Mouse (Mus musculus) bone marrow, adult 2 months (tissue): ENCODE measurements at regions not wholly inside any gene's neighbourhood (a gene's known extent, or its start where the extent isn't known, plus 50 kb on each side); places are given as distances from the start of the nearest gene placed in this dataset.

Experiments
- H3K27ac ChIP-seq: fragments of 200-500 bp; 2 replicates; pipeline ENCODE4 v1.5.1; 2012; ENCODE audit warnings: low read depth, mild to moderate bottlenecking, control low read depth, inconsistent platforms, low read length; ENCODE audit not compliant: control insufficient read depth, poor library complexity, insufficient read depth
- H3K4me1 ChIP-seq: fragments of 200-500 bp; 2 replicates; pipeline ENCODE4 v1.6.1; 2011; ENCODE audit warnings: low read length; ENCODE audit not compliant: control insufficient read depth, insufficient read depth
- H3K4me3 ChIP-seq: fragments of 200-500 bp; replicated peaks from 2 replicates; pipeline ENCODE3; 2011; ENCODE audit warnings: mild to moderate bottlenecking, low read depth, low read length, control low read depth; ENCODE audit not compliant: control insufficient read depth
- CTCF ChIP-seq: fragments of 200-500 bp; IDR thresholded peaks from 2 replicates; pipeline ENCODE4 v1.5.1; 2011; ENCODE audit warnings: low read length, control low read depth; ENCODE audit not compliant: control insufficient read depth, insufficient read depth
- POLR2A ChIP-seq: fragments of 200-500 bp; IDR thresholded peaks from 2 replicates; pipeline ENCODE4 v1.6.1; 2011; ENCODE audit warnings: low read depth, mild to moderate bottlenecking, control low read depth, low read length, borderline replicate concordance; ENCODE audit not compliant: control insufficient read depth
- WGBS: fragments of 180-500 bp; shearing (Covaris S2); methylation state at CpG from one replicate; pipeline ENCODE4 v1.1.7; 2018; 5-methylcytosine and 5-hydroxymethylcytosine counted together

DNA sequence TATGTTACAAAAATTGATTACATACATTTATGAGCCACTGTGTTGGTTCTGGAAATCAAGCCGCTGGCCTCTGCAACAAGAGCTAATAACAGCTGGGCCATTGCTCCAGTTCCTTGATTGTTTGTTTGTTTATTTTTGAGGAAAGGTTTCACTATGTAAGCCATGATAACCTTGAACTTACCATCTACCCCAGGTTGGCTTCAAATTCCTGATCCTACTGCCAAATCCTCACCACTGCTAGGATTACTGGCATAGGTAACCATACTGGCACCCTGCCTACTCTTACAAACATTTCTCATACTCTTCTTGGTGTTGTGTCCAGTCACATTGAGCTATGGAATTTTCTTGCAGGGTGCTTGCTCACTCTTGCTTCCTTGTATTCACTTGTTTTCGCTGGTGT, 720.6 kb downstream of the Ets1 start:
- H3K4me3 ChIP-seq, result no peak overlapping the region
- WGBS, result 76% methylated on average over 2 of the region's 2 CpGs
- no peak overlapping the region for H3K27ac ChIP-seq
- TF ChIP-seq POLR2A, result no peak
- no peak for TF ChIP-seq CTCF
- no peaks in the 10 kb centered on the region for H3K4me1 ChIP-seq

- no peak for TF ChIP-seq CTCF
- TF ChIP-seq POLR2A, result no peak
- Histone ChIP-seq H3K4me1 (no peaks in the 10 kb centered on the region), H3K4me3 (no peak overlapping the region), H3K27ac (no peak overlapping the region)
- WGBS, result 77% methylated on average over 5 of the region's 5 CpGs
These were observed 724.9 kb downstream of the Ets1 start for GRCm38 (mm10) chr9:33360966-33361365.

DNA sequence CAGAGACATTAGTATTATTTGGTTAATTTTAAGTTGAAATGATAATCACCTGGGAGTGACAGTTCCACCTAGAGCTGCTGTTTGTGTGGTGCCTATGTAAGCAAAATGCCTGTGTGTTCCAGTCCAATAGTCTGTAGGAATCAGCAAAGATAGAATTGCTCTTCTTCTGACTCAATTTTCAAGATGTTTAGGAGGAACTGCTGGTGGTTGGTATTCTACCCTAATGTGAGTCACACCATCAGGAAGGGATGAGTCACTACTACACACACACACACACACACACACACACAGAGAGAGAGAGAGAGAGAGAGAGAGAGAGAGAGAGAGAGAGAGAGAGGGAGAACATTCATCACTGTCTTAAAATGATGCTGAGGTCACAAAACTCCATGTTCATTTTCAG, 753.1 kb downstream of the Ets1 start:
- Histone ChIP-seq H3K4me1 (no peaks in the 10 kb centered on the region), H3K27ac (no peak overlapping the region), H3K4me3 (no peak overlapping the region)
- TF ChIP-seq POLR2A, result no peak
- no peak for TF ChIP-seq CTCF

GRCm38 (mm10) chr9:33404691-33405090, 768.7 kb downstream of the Ets1 start:
- Histone ChIP-seq H3K4me3 (no peak overlapping the region), H3K27ac (no peak overlapping the region), H3K4me1 (no peaks in the 10 kb centered on the region)
- TF ChIP-seq POLR2A (no peak), CTCF (no peak)
- 85% methylated on average over 4 of the region's 4 CpGs for WGBS

- WGBS, result 78% methylated on average over 2 of the region's 2 CpGs
- no peak overlapping the region for H3K4me3 ChIP-seq
- H3K27ac ChIP-seq, result no peak overlapping the region
- no peak for TF ChIP-seq CTCF
- TF ChIP-seq POLR2A, result no peak
- H3K4me1 ChIP-seq, result no peaks in the 10 kb centered on the region
These were observed 771.5 kb downstream of the Ets1 start for GRCm38 (mm10) chr9:33407517-33407916.

DNA sequence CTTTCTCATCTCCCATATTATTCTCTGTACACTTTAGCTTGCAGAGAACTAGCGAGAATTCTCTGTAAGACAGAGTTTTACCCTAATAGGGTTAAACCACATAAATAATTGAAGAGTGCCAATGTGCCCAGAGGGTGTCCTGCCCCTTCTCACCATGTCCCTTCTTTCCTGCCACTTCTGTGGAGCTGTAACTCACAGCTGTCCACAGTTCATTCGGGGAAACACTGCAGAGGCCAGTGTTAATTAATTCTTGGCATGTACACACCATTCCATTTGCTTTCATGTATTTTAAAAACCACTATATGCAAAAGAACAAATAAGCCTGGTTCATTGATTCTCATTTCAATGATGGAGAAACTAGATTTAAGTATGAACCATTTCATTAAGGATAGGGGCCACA, 787.8 kb downstream of the Ets1 start:
- no peak overlapping the region for H3K27ac ChIP-seq
- TF ChIP-seq CTCF (no peak), POLR2A (no peak)
- no peak overlapping the region for H3K4me3 ChIP-seq
- 55% methylated on average over 2 of the region's 2 CpGs for WGBS
- H3K4me1 ChIP-seq, result no peaks in the 10 kb centered on the region

DNA sequence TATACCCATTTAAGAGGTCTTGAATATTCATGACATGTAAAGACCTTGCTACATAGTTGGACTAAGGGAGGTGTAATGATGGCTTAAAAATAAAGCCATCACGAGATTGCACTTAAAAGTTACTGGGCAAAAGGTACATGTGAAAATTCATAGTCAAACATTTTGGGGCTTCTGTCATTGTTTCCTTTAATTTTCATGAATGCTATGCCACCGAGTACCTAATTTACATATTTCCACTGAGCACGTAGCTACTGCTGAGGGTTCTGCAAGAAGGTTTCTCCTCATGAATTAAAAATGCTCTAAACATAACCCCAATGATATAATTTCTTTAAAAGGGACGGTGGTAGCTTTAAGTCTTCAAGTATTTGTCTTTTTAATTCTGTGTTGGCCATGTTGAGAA, 800.4 kb downstream of the Ets1 start:
- Histone ChIP-seq H3K4me3 (no peak overlapping the region), H3K4me1 (no peaks in the 10 kb centered on the region), H3K27ac (no peak overlapping the region)
- 62% methylated on average over 4 of the region's 4 CpGs for WGBS
- TF ChIP-seq CTCF, result no peak
- no peak for TF ChIP-seq POLR2A

- Histone ChIP-seq H3K4me1 (no peaks in the 10 kb centered on the region), H3K27ac (no peak overlapping the region), H3K4me3 (no peak overlapping the region)
- TF ChIP-seq POLR2A (no peak), CTCF (no peak)
- 77% methylated on average over 5 of the region's 5 CpGs for WGBS
These were observed 806.2 kb downstream of the Ets1 start for GRCm38 (mm10) chr9:33442266-33442665.

GRCm38 (mm10) chr9:33445902-33446301, 809.9 kb downstream of the Ets1 start:
- H3K4me1 ChIP-seq, result no peaks in the 10 kb centered on the region

More at GRCm38 (mm10) chr9:33445902-33446301, 809.9 kb downstream of the Ets1 start:
- H3K4me3 ChIP-seq, result no peak overlapping the region
- H3K27ac ChIP-seq, result no peak overlapping the region
- no peak for TF ChIP-seq CTCF
- TF ChIP-seq POLR2A, result no peak
- 47% methylated on average over 1 of the region's 1 CpGs for WGBS
